Mouse (Mus musculus): ENCODE data around the gene Lefty1.
"Not testable (repeated sequence)": the region's sequence is repeated elsewhere in the genome, so short reads cannot be mapped to it uniquely, and the experiment has no call there.

Gene Lefty1

GRCm38 (mm10) chr1:180934467-180935419, at the start of gene Lefty1:
Gene Lefty1 (plus strand): TSS chr1:180935022.
- ATAC-seq (ENCODE audit: insufficient number of reproducible peaks, low FRiP score, low TSS enrichment), result no peak

DNA sequence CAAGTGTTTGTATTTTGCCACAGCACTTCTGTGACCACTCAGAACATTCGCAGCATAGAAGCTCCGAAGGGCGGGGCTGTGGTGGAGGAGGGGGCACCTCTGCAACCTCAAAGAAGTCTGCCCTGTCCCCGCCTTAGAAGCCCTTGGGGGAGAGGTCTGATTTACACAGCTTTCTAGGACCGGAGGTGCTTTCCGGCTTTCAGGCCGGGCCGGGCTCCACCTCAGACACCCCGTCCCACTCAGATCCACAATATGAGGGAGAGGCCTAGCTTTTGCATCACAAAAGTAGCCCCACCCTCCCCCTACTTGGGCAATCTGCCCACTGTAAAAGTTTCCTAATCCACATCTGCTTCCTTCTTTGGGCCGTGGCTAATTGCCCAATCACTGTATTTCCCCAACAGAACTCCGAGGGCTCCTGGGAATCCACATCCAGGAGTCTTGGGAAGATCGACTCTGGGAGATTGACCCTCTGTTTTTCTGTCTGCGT, 46.2 kb upstream of the Lefty1 start:
- ATAC-seq (ENCODE audit: insufficient number of reproducible peaks, low FRiP score, low TSS enrichment), result no peak

DNA sequence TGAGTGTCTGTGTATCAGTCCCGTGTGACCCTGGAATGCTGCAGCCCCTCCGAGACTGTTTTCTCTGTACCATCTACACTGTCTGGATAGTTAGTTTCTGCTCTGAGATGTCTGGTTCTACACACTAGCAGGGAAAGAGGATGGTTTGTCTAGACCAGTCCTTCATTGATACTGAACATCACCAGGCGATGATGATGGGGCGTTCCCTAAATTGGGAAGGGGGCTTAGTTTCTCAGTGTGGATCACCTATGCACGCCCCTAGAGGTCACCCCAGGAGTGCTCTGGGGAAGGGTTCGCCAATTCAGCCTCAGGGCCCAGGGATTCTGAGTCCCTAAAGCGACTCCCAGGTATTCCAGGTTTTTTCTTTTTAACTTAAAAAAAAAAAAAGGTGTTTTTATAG, 45.6 kb upstream of the Lefty1 start:
- ATAC-seq (ENCODE audit: insufficient number of reproducible peaks, low FRiP score, low TSS enrichment), result no peak

- no peak for ATAC-seq (ENCODE audit: insufficient number of reproducible peaks, low FRiP score, low TSS enrichment)
Observed at GRCm38 (mm10) chr1:180889841-180890240, 45.0 kb upstream of the Lefty1 start.

DNA sequence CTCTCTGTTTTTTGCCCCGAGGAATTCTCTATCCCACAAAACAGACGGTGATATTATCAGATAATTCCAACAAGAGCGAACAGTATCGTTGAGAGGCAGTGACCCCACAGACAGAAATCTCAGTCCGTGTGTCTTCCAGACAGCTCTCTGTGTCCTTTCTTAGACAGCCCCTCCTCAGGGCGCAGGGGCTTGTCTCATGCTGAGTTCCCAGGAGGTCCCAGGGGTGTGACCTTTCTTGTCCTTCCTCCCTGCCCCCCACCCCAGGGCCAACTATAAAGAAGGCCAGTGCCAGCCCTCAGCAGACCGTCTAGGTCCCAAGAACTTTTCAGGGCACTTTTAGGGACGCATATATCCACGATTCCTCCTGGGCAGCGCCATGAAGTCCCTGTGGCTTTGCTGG, 42.0 kb upstream of the Lefty1 start, which contains the start of gene Lefty2:
Lefty2 (plus strand) TSS at position 301 of the 400 bp plus-strand sequence.
- no peak for ATAC-seq (ENCODE audit: insufficient number of reproducible peaks, low FRiP score, low TSS enrichment)

- not testable (repeated sequence) for ATAC-seq (ENCODE audit: insufficient number of reproducible peaks, low FRiP score, low TSS enrichment)
Observed at GRCm38 (mm10) chr1:180894088-180894987, 40.5 kb upstream of the Lefty1 start.

DNA sequence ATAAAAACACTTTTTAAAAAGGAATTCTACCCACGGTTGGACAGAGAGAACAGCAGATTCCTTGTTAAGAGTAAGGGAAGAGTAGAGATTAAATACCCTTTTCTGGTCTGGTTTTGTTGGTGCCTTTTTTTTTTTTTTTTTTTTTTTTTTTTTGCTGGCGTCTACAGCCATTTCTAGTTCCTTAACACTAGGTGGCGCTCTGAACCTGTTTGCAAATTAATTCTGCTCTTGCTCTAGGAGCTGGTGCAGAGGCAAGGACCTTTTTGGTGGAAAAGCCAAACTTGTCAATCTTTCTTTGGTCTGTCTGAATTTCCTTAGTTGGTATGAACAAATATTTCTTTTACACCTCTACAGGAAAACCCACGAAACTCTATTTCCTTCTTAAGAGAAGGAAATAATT, 33.7 kb upstream of the Lefty1 start:
- no peak for ATAC-seq (ENCODE audit: insufficient number of reproducible peaks, low FRiP score, low TSS enrichment)

DNA sequence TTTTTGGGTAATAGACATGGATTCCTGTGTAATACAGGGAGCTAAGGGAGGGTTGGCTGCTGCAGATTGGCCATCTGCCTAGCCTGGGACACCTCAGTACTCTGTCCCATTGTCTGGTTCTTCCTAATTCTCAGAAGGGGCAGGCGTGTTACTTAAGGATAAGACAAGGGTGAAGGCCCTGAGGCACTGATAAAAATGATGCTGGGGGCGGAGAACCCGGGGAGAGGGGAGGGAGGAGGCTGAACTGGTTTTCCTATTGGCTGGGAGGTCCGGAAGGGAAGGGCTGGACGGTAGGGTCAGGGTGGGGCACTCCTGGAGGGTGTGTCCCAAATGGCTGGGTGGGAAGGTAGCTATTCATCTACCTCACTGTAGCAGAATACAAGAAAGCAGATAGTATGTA, 31.9 kb upstream of the Lefty1 start:
- no peak for ATAC-seq (ENCODE audit: insufficient number of reproducible peaks, low FRiP score, low TSS enrichment)

DNA sequence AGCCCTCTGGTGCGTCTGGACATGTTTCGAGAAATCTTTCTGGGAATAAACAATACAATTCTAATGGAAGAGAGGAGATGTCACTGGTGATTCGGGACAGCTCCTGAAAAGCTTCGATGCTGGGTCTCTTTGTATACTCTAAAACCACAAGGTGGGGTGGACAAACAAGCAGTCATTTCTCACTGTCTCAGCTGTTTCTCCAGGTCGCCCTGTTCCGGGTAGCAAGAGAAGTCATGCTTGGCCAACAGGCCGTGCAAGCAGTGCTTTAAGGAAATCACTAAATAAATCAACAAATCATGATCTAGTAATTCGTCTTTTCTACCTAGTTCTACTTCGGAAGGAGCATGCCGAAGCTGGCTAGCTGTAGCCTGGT, 31.2 kb upstream of the Lefty1 start:
- ATAC-seq (ENCODE audit: insufficient number of reproducible peaks, low FRiP score, low TSS enrichment), result no peak

- peak; percentile 98 for ATAC-seq (ENCODE audit: insufficient number of reproducible peaks, low FRiP score, low TSS enrichment)
Observed at GRCm38 (mm10) chr1:180904039-180904814, 30.6 kb upstream of the Lefty1 start, which contains the start of gene Pycr2. Gene Pycr2 (plus strand): TSS chr1:180904293.

DNA sequence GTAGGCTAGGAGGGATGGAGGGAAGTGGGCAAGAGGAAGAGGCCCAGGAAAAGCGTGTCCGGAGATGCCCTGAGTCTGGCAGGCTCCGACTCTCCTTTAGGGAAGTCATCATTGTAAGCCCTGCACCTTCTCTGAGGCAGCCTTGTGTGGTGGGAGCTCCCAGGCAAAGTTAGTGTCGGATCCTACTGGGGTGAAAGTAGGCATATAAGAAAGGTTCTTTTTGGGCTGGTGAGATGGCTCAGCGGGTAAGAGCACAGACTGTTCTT, 30.1 kb upstream of the Lefty1 start:
- ATAC-seq (ENCODE audit: insufficient number of reproducible peaks, low FRiP score, low TSS enrichment), result no peak

- no peak for ATAC-seq (ENCODE audit: insufficient number of reproducible peaks, low FRiP score, low TSS enrichment)
Observed at GRCm38 (mm10) chr1:180905307-180905706, 29.5 kb upstream of the Lefty1 start.

- ATAC-seq (ENCODE audit: insufficient number of reproducible peaks, low FRiP score, low TSS enrichment), result no peak
Observed at GRCm38 (mm10) chr1:180905876-180906275, 28.9 kb upstream of the Lefty1 start.

GRCm38 (mm10) chr1:180906461-180907147, 28.2 kb upstream of the Lefty1 start:
- ATAC-seq (ENCODE audit: insufficient number of reproducible peaks, low FRiP score, low TSS enrichment), result no peak

- ATAC-seq (ENCODE audit: insufficient number of reproducible peaks, low FRiP score, low TSS enrichment), result no peak
Observed at GRCm38 (mm10) chr1:180911138-180911537, 23.7 kb upstream of the Lefty1 start.

DNA sequence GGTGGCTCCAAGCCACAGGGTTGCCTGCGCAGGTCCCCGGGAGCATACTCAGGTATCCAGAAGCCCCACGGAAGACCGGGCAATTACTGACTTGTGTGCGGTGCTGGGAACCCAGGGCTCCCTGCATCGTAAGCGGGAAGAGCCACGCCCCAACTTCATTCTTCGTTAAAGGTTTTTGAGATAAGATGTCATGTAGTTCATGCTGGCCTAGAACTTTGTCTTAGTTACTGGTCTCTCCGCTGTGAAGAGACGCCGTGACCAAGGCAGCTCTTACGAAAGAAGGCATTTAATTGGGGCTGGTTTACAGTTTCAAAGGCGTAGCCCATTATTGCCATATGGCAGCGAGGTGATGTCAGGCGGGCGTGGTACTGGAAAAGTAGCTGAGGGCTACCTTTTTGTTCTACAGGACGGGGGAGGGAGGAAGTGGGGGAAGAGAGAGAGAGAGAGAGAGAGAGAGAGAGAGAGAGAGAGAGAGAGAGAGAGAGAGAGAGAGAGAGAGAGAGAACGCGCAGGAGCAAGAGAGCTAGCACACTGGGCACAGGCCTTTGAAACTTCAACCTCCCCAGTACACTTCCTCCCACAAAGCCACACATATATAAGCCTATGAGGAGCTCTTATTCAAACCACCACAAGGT, 23.1 kb upstream of the Lefty1 start:
- no peak for ATAC-seq (ENCODE audit: insufficient number of reproducible peaks, low FRiP score, low TSS enrichment)

DNA sequence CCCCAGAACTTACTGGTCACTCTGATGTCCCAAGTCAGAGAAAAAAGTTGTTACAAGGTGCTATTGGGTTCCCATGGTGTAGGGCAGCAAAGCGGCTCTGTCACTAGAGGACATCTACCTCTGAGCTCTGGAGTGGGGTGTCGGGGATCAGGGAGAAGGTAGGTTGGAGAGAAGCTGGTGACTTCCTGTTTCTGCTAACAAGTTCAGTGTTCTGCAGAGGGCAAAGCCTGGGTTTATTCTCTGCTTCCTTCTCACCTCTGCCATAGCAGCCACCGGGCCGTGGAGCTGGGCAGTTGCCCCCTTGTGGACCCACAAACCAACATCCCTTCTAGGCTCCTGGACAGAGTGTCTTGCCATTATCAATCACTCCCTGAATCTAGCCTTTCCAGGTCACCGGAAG, 22.0 kb upstream of the Lefty1 start:
- no peak for ATAC-seq (ENCODE audit: insufficient number of reproducible peaks, low FRiP score, low TSS enrichment)

- ATAC-seq (ENCODE audit: insufficient number of reproducible peaks, low FRiP score, low TSS enrichment), result no peak
Observed at GRCm38 (mm10) chr1:180913797-180914196, 21.0 kb upstream of the Lefty1 start.

GRCm38 (mm10) chr1:180916425-180916824, 18.4 kb upstream of the Lefty1 start:
- ATAC-seq (ENCODE audit: insufficient number of reproducible peaks, low FRiP score, low TSS enrichment), result no peak
